8 mouse cellular contexts compared by ENCODE assay signal in the genomic region with DNA sequence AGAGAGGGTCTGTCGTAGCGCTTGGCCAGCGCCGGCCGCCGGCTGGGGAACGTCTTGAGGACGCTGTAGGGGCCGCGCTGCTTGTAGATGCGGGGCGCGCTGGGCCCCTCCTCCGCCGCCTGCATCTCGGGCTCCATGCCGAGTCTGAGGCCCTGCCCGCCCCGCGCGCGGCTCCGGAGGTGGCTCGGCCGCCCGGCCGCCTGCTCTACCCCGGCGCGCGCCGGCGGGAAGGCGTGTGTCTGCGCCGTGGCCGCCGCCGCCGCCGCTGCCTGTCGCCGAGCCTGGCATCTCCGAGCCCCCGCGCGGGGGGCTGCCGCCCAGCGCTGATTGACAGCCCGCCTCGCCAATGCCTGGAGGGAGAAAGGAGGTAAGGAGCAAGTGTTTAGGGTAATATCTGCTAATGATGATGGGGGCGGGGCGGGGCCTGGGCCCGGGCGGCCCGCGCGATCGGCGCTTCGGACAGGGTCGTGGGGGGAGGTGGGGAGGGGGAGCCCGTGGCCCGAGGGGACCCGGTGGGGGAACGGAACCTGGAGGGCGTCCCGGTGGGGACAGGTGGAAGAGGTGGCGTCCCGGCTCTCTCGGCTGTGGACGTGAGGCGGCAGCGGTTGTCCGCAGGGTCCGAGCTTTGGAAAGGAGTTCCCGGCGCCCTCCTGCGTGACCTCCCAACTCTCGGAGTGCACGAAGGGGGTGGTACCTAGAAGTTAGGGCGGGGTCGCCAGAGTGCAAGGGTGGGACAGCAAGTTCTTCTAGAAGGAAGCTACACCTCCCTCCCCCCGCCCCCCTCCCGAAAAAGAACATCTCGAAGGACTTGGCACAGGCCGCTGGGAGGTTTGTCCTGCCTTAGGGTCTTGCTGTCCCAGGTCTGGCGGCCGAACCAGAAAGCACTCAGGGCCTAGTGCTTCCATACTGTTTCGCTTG. TPM values are rescaled to one million over a fixed set of nuclear protein-coding genes. Genes with fewer than 3 reads are reported as not detected.
DNase-seq lines count a peak whose midpoint lies in the region; ATAC-seq and TF ChIP-seq lines count a peak whose summit lies in the region.

A gene (minus strand): TSS at position 868 of the 918 bp plus-strand sequence.

- H3K4me3 ChIP-seq in forebrain, postnatal 0 days (ENCODE audit: low read depth, low read length) = peak within 1 kb of the TSS; percentile 77
- H3K4me3 ChIP-seq in lung, postnatal 0 days (ENCODE audit: low read depth, low read length) = peak within 1 kb of the TSS; percentile 66

- no peak for TF ChIP-seq CTCF in forebrain, postnatal 0 days (IDR thresholded peaks at IDR 0.05; ENCODE audit: low read depth)
- no peak for TF ChIP-seq CTCF in lung, postnatal 0 days (IDR thresholded peaks at IDR 0.05)

- peak within 1 kb of the TSS; percentile 69 for H3K27ac ChIP-seq in forebrain, postnatal 0 days (ENCODE audit: low read depth, low read length)
- peak within 1 kb of the TSS; percentile 38; the same call in 1 of the 2 replicates for H3K27ac ChIP-seq in lung, postnatal 0 days (ENCODE audit: low read length)

- ATAC-seq in forebrain, postnatal 0 days = peak; percentile 89
- peak; percentile 57 to 63 for ATAC-seq in hematopoietic stem cell, adult 5-6 weeks (replicated peaks in 1 of 2; ENCODE audit: insufficient read depth in 1 of 2, low FRiP score in 2 of 2, low TSS enrichment in 1 of 2, low read depth in 1 of 2, poor library complexity in 2 of 2, severe bottlenecking in 2 of 2)
- peak; percentile 75 for ATAC-seq in lung, postnatal 0 days

- peaks cover 5% of the 10 kb centered on the region; the same call in 1 of the 2 replicates for H3K27me3 ChIP-seq in forebrain, postnatal 0 days (ENCODE audit: insufficient read depth, low read length)
- H3K27me3 ChIP-seq in lung, postnatal 0 days (replicated peaks; ENCODE audit: insufficient read depth, low read length) = peaks cover 9% of the 10 kb centered on the region; the same call in 1 of the 2 replicates

- H3K4me1 ChIP-seq in forebrain, postnatal 0 days (ENCODE audit: insufficient read depth) = no peaks in the 10 kb centered on the region
- no peaks in the 10 kb centered on the region for H3K4me1 ChIP-seq in lung, postnatal 0 days (ENCODE audit: insufficient read depth, low read depth, low read length)

- H3K4me2 ChIP-seq in forebrain, postnatal 0 days (ENCODE audit: low read depth) = peak within 1 kb of the TSS; percentile 81
- peak within 1 kb of the TSS; percentile 94 for H3K4me2 ChIP-seq in lung, postnatal 0 days (replicated peaks; ENCODE audit: low read depth, low read length)

- no peaks in the 10 kb centered on the region for H3K9me3 ChIP-seq in forebrain, postnatal 0 days (ENCODE audit: low read length)
- H3K9me3 ChIP-seq in lung, postnatal 0 days (ENCODE audit: low read length) = no peaks in the 10 kb centered on the region

- DNase-seq in ES-CJ7 (ENCODE audit: low read depth, low spot score) = peak; percentile 94
- DNase-seq in cerebellum, adult 11 months = peak; percentile 57
- DNase-seq in forebrain, postnatal 0 days = peak; percentile 88
- DNase-seq in layer of hippocampus, postnatal 14 days (ENCODE audit: low spot score in 2 of 2) = peak; percentile 74 to 85
- DNase-seq in lung, postnatal 0 days (ENCODE audit: low spot score) = peak; percentile 75
- DNase-seq in ovary, postnatal 36 days (ENCODE audit: low spot score) = peak; percentile 83
- peak; percentile 55 for DNase-seq in thymus, postnatal 14 days

- peak within 1 kb of the TSS; percentile 71 for H3K9ac ChIP-seq in forebrain, postnatal 0 days
- H3K9ac ChIP-seq in lung, postnatal 0 days (replicated peaks; ENCODE audit: low read depth) = peak within 1 kb of the TSS; percentile 23; the same call in 1 of the 2 replicates

- no peaks in the 10 kb centered on the region for H3K36me3 ChIP-seq in forebrain, postnatal 0 days (ENCODE audit: insufficient read depth)
- no peaks in the 10 kb centered on the region for H3K36me3 ChIP-seq in lung, postnatal 0 days (ENCODE audit: insufficient read depth, low read length)

- WGBS in forebrain, postnatal 0 days = 2% methylated on average over 82 of the region's 90 CpGs
- 4% methylated on average over 41 of the region's 90 CpGs for WGBS in lung, postnatal 0 days

- TF ChIP-seq EP300 in lung, postnatal 0 days (IDR thresholded peaks at IDR 0.05) = no peak

RNA-seq across cellular contexts. Expression of the gene that starts here (rescaled TPM):
- 7.2 and 11.5 TPM in 2 replicates for total RNA-seq in forebrain, postnatal 0 days (2014; rRNA removed)
- polyA plus RNA-seq in forebrain, postnatal 0 days (2015; fragmentation: Nextera tagmentation; extraction: Ambion mirVana) = 2.6 and 5.0 TPM in 2 replicates
- total RNA-seq in hematopoietic stem cell, adult 5-6 weeks (2017) = 9.6 and 10.1 TPM in 2 replicates
- total RNA-seq in layer of hippocampus, postnatal 14 days (2021) = 10 to 100 TPM; 10.1 to 11.3 TPM
- 3.5 and 3.6 TPM in 2 replicates for polyA plus RNA-seq in lung, postnatal 0 days (2015; fragmentation: Nextera tagmentation; extraction: Ambion mirVana)

Comparison
In these comparisons a context has a peak if more than half of its experiments do, and no peak if none do; other contexts are left out.
1. Peak in every context shown above with its lines: DNase-seq, ATAC-seq, H3K4me3 ChIP-seq and H3K27ac ChIP-seq.